Mouse (Mus musculus) cerebellum, postnatal 36 days (tissue): ENCODE data around the gene Gab1.

Experiments used
- DNase-seq, 2 experiments: peaks; one replicate each; pipeline ENCODE4 v3.0.0; 2021 to 2022; ENCODE audit warnings: mixed read lengths in 2 of 2

Gab1 gene

DNA sequence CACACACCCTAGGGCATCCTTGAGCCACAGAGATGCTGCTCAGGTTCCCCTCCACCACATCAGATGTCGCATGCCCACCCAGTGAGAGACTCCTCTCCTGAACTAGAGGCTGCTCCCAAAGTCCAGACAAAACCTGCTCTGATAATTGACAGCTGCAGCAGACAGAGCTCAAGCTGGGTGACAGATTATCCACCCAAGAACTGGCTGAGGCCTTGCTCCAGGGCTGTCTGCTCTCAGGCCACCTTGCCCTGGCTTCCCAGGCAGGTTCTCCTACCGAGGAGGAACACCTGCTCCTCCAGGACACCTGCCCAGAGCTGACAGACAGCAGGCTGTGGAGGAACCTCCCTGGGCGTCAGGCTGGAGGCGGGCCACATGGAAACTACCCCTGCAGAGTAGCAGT, 7.6 kb downstream of the Gab1 start:
- peak; percentile 79 to 84 for DNase-seq

DNA sequence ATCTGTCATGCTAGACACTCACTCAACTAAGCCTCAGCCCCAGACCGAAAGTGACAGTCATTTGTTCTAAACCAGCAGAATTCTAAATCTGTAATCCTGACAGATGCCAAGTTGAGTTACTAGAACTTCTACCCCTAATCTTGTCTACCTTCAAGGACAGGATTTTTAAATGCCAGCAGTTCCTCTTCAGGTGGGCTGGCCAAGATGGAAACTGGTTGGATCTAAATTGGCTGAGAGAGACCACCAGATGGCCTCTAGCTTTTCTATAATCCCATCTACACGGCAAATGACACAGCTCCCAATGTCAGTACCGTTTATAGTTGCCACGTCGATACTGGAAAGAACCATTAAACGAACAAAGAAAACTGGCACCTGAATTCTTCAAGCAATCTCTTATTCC, 8.9 kb downstream of the Gab1 start:
- no peak for DNase-seq

DNA sequence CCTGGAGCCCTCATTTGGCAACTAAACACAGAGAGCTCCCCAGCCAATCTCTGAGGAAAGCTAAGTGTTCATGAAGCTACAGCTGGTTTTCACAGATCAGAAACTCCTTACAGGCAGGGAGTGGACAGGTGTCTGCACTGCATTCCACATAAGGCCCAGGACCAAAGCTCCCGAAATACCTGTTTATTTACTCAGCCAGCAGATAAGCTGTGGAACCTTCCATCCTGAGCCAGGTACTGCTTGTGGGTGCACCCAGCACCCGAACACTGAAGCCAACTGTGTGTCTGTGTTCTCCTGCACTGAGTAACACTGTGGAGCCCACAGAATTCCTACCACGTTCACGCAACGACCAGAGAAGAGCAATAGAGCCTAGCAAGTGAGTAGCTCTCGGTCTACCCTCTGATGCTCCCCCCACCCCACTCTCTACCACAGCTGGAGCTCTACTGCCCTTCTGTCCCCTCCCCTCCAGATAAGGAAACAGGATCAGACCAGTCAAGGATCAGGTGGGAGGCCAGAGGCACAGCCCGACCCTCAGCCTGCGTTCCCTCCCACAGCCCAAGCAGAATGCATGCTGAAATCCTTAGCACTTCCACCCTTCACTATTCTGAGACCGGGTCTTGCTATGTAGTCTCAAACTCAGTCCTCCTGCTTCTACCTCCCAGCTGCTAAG, 9.6 kb downstream of the Gab1 start:
- DNase-seq: no peak

DNA sequence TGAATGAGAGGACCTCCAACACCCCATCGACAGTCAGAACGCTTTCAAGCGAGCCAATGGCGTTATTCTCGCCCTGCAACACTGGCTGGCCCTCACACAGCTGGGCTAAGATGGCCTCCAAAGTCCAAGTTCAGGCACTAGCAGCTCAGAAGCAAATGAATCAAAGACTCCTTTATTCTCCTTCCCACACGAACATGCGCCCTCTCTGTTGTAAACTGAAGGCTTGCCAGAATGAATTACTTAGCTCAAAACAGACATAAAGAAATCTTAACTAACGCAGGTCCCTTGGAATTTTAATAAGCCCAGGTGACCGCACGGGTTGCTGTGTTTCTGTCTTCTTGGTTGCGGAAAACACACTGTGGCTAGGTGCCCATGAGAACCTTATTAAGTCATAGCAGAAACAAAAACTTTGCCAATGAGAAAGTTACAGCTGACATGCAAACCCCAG, 10.4 kb downstream of the Gab1 start:
- no peak for DNase-seq

DNA sequence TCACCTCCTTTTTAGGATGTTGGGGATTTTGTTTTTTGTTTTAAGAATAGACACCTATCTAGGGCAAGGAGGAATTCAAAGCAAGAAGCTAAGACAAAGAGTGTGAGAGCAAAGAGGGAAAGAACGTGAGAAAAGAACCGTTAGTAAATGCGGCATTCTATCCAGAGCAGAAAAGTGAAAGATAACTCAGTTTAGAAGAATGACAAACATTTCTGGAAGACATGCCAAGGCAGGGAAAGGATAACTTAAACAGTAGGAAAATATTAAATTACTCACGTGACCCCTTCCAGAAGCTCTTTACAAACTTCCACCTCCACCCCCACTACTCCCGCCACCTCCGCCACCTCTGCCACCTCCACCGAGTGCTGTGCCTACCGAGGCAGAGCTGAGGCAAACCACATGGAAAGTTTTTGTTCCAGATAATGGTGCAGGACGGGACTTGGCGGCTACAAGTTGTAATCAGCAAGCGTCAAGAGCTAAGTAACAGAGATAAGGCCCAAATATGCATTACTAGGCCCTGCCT, 11.5 kb downstream of the Gab1 start:
- no peak for DNase-seq

DNA sequence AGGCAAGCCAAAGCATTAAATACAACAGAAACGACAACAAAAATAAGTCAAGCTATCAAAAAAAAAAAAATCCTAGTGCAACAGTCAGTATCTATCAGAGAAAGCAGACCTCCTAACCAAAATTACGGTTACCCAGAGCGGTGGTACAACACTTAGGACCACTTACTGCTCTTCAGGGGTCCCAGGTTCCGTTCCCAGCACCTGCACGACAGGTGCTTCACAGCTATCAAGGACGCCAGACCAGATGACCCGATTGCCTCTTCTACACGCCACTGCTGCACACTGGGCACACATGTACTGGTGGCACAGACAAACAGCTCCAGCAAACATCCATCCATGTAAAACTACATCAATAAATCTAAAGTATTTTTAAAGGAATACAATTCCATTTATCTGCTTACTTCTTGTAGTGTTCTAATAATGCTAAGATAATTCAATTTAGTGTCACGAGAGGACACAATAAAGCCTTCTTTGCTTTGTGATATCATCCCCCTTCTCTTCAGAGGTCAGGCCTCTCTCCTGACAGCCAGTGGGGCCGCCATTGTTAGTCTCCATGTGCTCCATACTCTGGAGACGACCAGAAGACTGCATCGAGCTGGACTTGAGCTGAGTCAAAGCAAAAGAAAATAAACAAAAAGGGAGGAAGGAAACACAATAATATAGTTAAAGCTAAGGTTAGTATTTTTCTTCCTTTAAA, 12.2 kb downstream of the Gab1 start:
- no peak for DNase-seq

DNA sequence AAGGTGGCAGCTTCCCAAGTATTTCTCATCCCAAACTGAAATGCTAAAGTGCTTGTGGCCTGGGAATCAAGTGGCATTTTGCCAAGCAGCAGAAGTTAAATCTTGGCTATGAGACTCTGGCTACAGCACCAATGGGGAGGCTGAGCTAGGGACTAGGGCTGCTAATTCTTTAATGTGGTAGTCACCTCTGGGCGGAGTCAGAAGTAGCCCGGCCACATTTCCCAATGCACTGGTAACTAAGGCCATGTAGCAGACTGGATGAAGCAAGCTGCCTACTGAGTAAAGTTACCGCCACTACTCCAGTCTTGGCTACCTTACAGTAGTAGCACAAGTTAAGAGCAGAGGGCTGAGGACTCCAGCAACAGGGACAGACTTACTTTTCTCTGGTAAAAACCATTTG, 12.7 kb downstream of the Gab1 start:
- no peak for DNase-seq

DNA sequence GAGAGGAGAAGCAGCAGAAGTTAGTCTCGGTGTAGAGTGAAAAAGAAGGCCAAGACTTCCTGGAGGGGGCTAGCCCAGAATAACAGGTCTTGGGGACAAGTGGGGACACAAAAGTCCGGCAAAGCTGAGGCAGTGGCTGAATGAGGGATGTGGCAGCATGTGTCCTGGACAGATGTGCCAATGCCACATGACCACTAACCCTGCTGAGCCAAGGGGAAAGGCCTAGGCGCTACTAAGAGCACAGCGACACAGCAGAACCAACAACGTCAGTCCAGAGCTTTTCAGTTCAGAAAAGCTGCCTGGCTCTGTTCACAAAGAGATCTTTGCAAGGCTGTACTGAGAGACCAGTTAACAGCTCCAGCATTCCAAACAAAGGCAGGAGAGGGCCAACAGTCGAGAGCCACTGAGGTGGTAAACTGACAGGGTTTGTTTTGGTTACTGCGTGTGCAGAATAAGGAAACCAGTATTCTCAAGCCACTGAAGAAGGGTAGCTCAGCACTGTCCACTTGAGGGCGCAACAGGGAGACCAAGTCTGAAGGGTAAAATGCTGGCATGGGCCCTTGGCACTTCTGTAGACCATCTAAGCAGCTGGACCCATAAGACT, 15.0 kb downstream of the Gab1 start:
- DNase-seq: no peak

DNA sequence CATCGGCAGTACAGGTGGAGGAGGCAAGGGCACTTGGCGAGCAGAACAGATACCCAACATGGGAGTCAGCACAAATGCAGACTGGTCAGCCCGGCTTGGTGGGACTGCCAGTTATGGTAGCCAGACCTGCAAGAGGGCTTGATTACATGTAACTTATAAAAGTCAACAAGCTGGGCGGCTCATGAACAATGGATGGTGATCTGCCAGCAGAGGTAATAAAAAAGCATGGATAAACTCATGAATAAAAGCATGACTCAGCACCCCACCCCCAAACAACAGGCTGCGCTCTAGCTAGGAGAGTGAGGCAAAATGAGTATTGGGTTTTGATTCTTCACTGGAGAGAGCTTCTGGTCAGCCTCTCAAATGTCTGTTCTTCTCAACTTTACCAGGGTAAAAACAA, 16.9 kb downstream of the Gab1 start:
- no peak for DNase-seq

DNA sequence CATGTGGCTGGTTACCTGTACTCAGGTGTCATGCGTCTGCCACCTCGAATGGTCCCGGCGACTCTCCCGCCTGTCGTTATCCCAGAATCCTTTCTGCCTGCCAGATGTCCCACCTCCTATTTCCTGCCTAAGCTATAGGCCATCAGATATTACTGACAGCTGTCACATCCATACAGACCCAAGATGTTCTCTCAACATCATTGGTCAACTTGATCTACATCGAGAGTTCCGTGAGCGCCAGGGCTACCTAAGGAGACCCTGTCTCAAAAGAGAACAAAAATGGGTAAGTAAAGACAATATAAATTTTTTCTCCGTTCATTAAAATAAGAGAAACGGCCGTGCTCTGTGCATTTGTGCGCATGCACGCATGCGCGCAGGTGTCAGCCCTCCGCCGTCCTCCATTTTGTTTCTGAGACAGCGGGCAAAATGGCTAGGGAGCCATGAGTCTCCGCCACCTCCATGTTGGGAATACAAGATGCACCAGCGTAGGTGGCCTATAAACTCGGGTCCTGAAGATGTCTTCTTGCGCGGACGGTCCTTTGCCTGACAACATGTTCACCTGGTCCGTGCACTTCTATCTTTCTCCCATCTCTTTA, 21.0 kb downstream of the Gab1 start:
- no peak for DNase-seq

DNA sequence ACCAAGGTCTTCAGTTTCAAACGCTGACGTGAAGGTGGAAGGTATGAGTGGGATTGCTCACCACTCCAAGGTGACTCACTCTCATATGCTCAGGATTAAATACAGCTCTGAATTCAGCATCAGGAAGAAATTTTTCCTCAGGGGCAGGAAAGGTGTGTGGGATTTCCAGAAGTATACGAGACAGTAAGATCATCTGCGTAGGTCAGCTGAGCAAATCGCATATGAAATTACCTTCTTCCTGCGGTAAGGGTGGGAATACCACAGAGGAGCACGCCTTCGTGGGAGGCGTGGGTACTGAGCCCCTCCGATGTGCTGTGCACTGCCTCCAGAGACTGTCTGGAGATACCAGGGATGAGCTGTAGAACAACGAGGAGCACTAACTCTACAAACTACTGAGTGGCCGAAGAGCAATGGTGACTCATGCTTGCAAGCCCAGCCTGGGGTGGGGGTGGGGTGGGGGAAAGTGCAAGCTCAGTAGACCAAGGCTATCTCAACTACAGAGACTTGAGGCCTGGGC, 22.4 kb downstream of the Gab1 start:
- no peak for DNase-seq

DNA sequence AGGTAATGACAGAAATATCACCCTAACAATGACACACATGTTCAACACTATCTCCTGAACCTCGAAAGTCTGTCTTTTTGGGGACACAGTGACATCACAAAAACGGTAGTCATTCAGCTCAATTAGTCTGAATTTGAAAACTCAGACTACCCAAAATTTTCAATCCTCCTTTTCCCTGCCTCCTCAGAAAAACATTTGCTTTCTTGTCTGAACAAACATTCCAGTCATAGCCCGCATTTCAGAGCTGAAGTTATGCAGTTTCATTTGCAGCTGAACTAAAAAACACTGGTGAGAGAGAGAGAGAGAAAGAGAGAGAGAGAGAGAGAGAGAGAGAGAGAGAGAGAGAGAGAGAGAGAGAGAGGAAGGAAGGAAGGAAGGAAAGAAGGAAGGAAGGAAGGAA, 23.2 kb downstream of the Gab1 start:
- DNase-seq: no peak

DNA sequence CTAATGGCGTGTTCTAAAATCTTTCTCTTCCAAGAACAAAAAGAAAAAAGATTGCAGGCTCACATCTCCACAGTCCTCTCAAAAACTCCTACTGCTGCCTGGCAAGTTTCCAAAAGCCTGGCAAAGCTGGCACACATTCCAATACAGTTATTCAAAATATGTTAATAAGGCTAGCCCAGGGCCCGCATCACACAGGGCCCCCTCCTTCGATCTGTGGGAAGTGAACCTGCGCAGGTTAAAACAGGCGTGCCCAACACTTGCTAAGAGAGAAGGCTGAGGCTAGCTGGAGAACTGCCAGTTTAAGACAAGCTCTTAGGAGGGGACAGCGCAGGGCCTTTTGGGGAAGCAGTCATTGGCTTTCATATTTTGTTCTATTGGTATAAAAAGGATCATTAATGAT, 23.7 kb downstream of the Gab1 start:
- peak; percentile 30 to 48 for DNase-seq

DNA sequence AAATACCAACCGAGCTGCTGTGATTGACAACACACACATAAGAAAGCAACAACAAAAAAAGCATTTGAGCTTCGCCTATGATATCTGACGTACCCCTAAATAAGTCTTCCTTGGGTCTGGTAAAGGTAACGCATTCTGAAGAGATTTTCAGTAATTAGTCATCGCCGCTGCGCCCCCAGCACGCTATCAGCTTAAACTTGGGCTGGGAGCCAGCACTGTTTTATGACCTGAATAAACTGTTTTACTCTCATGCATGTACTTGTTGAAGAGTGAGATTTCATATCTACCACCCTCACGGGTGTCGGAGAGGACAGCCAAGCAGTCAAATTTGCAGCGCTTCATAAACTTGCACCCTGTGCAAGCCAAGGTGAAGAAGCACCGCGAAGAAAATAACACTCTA, 26.7 kb downstream of the Gab1 start:
- DNase-seq: peak in 1 of 2 experiments; percentile 42

DNA sequence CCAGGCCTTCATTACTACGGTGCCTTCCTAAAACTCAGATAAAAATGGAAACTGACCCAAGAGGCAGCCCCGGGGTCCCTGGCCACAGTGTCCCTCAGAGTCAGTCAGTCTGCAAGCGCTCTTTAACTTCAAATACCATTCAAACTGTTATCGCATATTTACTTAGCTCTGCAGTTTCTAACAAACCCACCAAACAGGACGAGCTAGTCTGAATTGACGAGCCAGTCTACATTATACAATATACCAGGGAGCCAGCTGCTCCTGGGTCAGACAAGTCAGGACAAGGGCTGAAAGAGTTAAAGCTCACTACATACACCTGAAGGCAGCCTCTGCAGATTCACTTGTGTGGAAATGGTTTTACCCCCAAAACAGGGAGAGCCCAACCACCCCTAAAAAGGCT, 27.1 kb downstream of the Gab1 start:
- DNase-seq: no peak

DNA sequence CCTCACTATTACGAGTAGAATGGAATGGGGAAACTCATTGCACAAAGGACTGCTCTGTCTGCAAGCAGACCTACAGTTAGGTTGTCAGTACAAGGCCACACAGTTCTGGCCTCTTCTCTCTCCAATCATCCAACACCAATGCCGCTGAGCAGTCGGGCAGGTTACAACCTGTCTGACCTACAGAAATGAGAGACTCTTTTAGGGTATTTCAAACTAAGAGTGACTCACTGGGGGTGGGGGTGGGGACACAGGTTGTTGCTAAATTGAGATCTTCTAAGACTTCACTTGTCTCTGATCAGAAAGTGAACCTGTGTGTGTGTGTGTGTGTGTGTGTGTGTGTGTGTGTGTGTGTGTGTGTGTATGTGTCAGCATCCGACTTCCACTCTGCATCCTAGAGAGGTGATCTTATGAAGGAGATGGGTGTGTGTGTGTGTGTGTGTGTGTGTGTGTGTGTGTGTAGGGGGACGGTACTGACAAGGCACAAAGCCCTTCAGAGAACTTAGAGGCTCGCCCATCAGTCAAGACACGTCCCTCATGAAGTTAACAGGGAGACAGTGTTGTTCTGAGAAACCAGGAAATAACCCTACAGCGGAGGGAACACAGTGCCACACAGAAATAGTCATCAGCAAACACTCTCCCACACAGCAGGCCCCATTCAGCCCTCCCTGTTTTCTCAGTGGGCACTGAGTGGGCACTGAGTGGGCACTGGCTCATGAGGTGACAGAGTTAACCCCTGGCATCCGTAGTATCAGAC, 27.7 kb downstream of the Gab1 start:
- no peak for DNase-seq

DNA sequence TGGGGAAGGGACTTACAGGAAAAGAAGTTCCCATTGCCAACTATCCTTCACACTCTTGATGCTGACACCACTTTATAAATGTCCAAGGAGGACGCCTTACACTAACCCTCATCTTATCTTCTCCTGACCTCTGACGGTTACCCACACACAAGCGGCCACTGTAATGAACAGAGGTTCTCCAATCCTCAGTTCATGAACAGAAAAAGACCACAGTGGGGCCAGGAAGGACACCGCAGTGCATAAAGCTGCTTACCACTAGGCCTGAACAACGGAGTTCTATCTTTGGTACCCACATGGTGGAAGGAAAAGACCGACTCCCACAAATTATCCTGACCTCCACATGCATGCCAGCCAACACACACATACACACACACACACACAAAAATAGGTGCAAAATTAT, 28.7 kb downstream of the Gab1 start:
- DNase-seq: no peak

DNA sequence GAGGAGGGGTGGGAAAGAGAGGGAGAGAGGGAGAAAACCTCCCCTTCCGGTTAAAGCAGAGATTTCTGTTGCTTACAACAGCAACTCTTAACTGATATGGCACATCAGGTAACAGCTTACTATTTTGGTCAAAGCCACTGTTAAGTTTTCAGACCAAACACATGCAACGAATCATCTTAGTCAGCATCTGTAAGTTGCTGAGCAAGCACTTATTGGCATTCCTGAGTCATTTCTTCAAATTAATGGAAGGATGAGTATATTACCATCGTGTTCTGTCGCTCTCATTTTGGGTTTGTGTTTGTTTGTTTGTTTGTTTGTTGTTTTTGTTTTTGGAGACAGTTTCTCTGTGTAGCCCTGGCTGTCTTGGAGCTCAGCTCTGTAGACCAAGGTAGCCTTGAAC, 30.3 kb downstream of the Gab1 start:
- no peak for DNase-seq

DNA sequence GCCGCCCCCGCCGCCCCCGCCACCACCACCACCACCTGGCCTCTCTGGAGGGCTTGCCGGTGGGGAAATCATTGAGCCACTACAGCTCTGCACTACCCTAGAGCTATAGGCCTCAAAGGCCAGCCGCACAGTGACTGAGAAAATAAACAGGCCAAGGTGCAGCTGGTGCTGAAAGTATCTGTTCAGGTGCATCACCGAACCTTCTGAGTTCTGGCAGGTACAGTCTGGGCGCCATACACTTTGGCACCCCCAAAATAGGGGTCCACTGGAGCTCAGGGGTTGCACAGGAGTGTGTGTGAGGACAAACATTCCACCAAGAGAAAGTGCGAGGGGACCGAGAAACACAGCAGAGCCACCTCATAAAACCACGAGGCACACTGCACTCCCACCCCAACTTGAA, 31.7 kb downstream of the Gab1 start:
- DNase-seq: no peak

DNA sequence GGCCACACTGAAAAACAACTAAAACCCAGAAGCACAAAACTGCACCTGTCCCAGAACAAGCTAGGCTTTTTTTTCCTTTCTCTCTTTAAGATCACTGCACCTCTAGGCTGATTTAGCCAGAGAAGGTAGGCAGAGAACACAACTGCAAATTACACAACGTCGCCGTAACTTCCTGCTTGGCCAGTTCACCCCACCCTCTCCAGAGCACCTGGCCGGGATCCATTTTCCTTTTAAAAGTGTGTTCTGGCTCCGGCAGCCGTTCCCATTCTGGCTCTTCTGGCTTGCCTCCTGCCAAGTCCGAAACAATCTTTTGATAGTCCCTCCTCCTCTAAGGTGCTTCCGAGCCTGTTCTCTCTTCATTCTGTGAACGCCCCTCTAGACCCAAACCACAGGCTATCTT, 32.4 kb downstream of the Gab1 start:
- no peak for DNase-seq

DNA sequence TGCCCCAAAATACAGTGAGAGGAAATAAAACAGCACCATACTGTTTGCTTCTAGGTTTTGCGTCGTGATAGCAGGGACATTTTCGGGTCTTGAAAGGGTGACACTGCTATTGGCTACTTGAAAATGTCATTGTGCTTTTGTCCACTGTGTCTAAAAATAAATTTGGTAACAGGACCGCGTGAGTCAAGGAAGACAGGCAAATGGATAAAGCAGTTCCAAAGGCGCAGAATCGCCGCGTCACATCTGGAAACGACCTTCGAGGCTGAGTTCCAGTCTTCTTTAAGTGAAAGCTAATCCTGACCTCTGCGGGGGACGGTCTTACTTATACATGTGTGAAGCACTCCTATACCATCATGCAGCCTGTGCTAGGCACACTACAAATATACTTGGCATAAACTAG, 35.0 kb downstream of the Gab1 start:
- DNase-seq: no peak

DNA sequence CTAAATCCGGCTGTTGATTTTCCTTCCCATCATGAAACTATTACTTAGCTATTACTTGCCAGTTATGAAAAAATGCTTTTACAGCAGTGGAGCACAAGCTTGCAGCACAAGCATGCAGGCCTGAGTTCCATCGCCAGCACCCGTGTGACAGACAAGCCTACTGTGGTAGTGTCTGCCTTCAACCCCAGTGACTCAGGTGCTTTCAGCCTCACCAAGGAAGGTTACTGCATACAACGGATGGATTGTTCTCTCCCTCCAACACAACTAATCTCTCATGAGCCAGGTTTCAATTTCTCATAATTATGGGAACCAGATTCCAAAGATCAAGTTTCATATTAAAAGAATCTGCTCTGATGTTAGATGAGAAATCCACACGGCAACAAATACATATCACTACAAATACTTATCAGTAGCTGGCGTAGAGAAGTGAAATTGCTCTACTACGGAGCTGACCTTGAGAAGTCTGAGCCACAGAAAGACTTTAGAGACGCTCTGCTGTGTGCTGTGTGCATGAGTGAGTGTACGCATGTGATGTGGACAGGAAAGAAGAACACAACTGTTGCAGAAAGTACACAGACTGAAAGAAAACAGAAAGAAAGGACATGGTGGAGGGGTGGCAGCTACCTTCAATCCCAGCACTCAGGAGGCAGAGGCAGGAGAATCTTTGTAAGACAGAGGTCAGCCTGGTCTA, 36.4 kb downstream of the Gab1 start:
- DNase-seq: no peak
